Mouse (Mus musculus) hindbrain, embryonic 16.5 days (tissue): Measurements from ENCODE around the gene Trrap. TPM values are rescaled to one million over a fixed set of nuclear protein-coding genes. Genes with fewer than 3 reads are reported as not detected.

Experiments
- ATAC-seq: fragments of 200-750 bp; cut with Nextera tagmentation; 2 replicates; pipeline ENCODE4 v1.8.0; 2017; ENCODE audit warnings: moderate TSS enrichment, moderate library complexity
- H3K27ac ChIP-seq: fragments of 300-500 bp; sonication (generic); 2 replicates; pipeline ENCODE4 v1.5.1; 2014; ENCODE audit warnings: low read depth, mild to moderate bottlenecking, control low read depth, low read length, moderate library complexity
- H3K27me3 ChIP-seq: fragments of 300-500 bp; sonication (generic); replicated peaks from 2 replicates; pipeline ENCODE4 v1.6.1; 2014; ENCODE audit warnings: low read length; ENCODE audit not compliant: control insufficient read depth, insufficient read depth
- H3K36me3 ChIP-seq: fragments of 300-500 bp; sonication (generic); 2 replicates; pipeline ENCODE4 v1.6.1; 2014; ENCODE audit warnings: mild to moderate bottlenecking, low read length, moderate library complexity, mixed read lengths; ENCODE audit not compliant: control insufficient read depth, insufficient read depth
- H3K4me1 ChIP-seq: fragments of 300-500 bp; sonication (generic); 2 replicates; pipeline ENCODE4 v1.6.1; 2014; ENCODE audit warnings: low read depth, low read length; ENCODE audit not compliant: control insufficient read depth, insufficient read depth
- H3K4me2 ChIP-seq: fragments of 300-500 bp; sonication (generic); 2 replicates; pipeline ENCODE4 v1.6.1; 2014; ENCODE audit warnings: mild to moderate bottlenecking, low read length, control low read depth, moderate library complexity
- H3K4me3 ChIP-seq: fragments of 300-500 bp; sonication (generic); 2 replicates; pipeline ENCODE4 v1.5.1; 2014; ENCODE audit warnings: mild to moderate bottlenecking, low read length, control low read depth, moderate library complexity
- H3K9ac ChIP-seq: fragments of 300-500 bp; sonication (generic); 2 replicates; pipeline ENCODE4 v1.6.1; 2014; ENCODE audit warnings: low read depth, mild to moderate bottlenecking, control low read depth, low read length, moderate library complexity
- H3K9me3 ChIP-seq: fragments of 300-500 bp; sonication (generic); 2 replicates; pipeline ENCODE4 v1.6.1; 2014; ENCODE audit warnings: mild to moderate bottlenecking, low read length, moderate library complexity; ENCODE audit not compliant: control insufficient read depth
- WGBS: fragments of 180-500 bp; shearing (Covaris S2); extraction: QIAGEN DNeasy Blood & Tissue Kit; methylation state at CpG from one replicate; pipeline ENCODE4 v1.1.7; 2014; 5-methylcytosine and 5-hydroxymethylcytosine counted together
- polyA plus RNA-seq: library from polyadenylated mRNA; unstranded; fragments of >200 nt; fragmentation: Nextera tagmentation; extraction: Ambion mirVana; gene quantifications from 2 replicates; pipeline ENCODE4 v1.2.1, GENCODE M21; 2015

The Trrap gene
- polyA plus RNA-seq, 1 experiment from 2014 or later = 60.3 TPM

- Histone ChIP-seq H3K27me3 (no peaks in the 10 kb centered on the region), H3K9ac (no peak overlapping the region), H3K36me3 (peaks cover 80% of the 10 kb centered on the region), H3K4me1 (no peaks in the 10 kb centered on the region), H3K4me2 (no peak overlapping the region), H3K9me3 (no peaks in the 10 kb centered on the region), H3K27ac (no peak overlapping the region), H3K4me3 (no peak overlapping the region)
- 95% methylated on average over 8 of the region's 8 CpGs for WGBS
- ATAC-seq = no peak
These were observed 35.5 kb downstream of the Trrap start for GRCm38 (mm10) chr5:144803066-144803465.

GRCm38 (mm10) chr5:144804181-144804580 is 36.6 kb downstream of the Trrap start:
- H3K4me3 ChIP-seq = no peak overlapping the region
- H3K27ac ChIP-seq = no peak overlapping the region
- no peaks in the 10 kb centered on the region for H3K27me3 ChIP-seq
- no peaks in the 10 kb centered on the region for H3K4me1 ChIP-seq
- 93% methylated on average over 7 of the region's 7 CpGs for WGBS
- no peak overlapping the region for H3K9ac ChIP-seq
- H3K36me3 ChIP-seq = peaks cover 81% of the 10 kb centered on the region
- no peak for ATAC-seq
- no peak overlapping the region for H3K4me2 ChIP-seq
- no peaks in the 10 kb centered on the region for H3K9me3 ChIP-seq

- Histone ChIP-seq H3K4me3 (no peak overlapping the region), H3K27ac (no peak overlapping the region), H3K36me3 (peaks cover 81% of the 10 kb centered on the region), H3K9ac (no peak overlapping the region), H3K9me3 (no peaks in the 10 kb centered on the region), H3K4me1 (no peaks in the 10 kb centered on the region), H3K4me2 (no peak overlapping the region), H3K27me3 (no peaks in the 10 kb centered on the region)
- ATAC-seq = no peak
- 96% methylated on average over 10 of the region's 10 CpGs for WGBS
These were observed 39.4 kb downstream of the Trrap start for GRCm38 (mm10) chr5:144806931-144807330.

DNA sequence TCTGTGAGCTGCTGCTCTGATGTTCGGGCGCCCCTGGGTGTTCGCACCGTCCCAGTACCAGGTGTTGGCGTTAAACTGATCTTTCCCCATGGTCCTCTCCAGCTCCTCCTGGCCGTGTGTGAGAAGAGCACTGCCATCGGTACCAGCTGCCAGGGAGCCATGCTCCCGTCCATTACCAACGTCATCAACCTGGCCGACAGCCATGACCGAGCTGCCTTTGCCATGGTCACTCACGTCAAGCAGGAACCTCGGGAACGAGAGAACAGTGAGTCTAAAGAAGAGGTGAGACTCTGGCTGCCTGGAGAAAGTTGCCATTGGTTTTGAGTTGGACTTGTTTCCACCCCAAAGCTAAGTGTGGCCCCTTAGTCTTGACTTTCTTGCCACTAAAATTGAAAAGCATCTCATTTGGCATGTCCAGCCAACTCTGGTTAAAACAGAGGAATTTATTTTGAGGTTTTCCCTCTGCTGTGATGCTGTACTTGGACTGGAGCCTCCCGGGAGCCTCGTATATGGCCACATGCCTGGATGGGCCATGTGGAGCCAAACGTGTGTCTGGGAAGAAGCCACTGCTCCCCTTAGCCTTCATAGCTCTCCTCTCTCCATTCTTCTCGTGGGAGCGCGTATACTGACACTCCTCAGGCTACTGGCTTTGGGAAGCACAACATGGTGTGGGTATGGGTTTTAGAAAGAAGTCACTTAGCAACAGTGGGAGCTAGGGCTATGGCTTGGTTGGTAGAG is 61.0 kb downstream of the Trrap start:
- WGBS = 92% methylated on average over 20 of the region's 20 CpGs
- H3K9me3 ChIP-seq = no peaks in the 10 kb centered on the region
- H3K4me3 ChIP-seq = no peak overlapping the region
- no peak overlapping the region for H3K4me2 ChIP-seq
- no peak; the same call in 1 of the 2 replicates for ATAC-seq
- peaks cover 84% of the 10 kb centered on the region for H3K36me3 ChIP-seq
- H3K9ac ChIP-seq = no peak overlapping the region
- no peak overlapping the region; the same call in 1 of the 2 replicates for H3K27ac ChIP-seq
- H3K4me1 ChIP-seq = no peaks in the 10 kb centered on the region
- H3K27me3 ChIP-seq = no peaks in the 10 kb centered on the region

DNA sequence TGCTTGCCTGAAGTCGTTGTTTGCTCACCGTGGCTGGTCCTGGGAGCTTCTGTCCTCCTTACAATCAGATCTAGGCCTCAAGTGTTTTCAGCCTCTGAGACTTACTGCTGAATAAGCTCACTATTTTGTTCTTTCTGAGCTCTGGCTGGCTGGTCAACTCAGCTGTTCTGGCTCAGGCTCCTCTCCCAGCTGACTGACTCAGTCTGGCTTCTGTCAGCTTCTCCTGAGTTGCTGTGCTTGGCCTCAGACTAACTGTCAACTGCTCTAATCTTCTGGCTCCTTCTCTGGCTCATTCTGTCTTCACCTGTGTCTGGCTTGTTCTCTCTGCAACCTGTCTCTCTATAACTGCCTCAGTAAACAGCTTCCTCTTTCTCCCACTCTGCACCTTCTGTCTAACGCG is 62.1 kb downstream of the Trrap start:
- H3K27me3 ChIP-seq = no peaks in the 10 kb centered on the region
- H3K27ac ChIP-seq = no peak overlapping the region
- H3K9me3 ChIP-seq = no peaks in the 10 kb centered on the region
- 94% methylated on average over 4 of the region's 4 CpGs for WGBS
- H3K4me1 ChIP-seq = no peaks in the 10 kb centered on the region
- H3K36me3 ChIP-seq = peaks cover 83% of the 10 kb centered on the region
- no peak overlapping the region for H3K4me3 ChIP-seq
- H3K9ac ChIP-seq = no peak overlapping the region
- ATAC-seq = no peak
- H3K4me2 ChIP-seq = no peak overlapping the region

DNA sequence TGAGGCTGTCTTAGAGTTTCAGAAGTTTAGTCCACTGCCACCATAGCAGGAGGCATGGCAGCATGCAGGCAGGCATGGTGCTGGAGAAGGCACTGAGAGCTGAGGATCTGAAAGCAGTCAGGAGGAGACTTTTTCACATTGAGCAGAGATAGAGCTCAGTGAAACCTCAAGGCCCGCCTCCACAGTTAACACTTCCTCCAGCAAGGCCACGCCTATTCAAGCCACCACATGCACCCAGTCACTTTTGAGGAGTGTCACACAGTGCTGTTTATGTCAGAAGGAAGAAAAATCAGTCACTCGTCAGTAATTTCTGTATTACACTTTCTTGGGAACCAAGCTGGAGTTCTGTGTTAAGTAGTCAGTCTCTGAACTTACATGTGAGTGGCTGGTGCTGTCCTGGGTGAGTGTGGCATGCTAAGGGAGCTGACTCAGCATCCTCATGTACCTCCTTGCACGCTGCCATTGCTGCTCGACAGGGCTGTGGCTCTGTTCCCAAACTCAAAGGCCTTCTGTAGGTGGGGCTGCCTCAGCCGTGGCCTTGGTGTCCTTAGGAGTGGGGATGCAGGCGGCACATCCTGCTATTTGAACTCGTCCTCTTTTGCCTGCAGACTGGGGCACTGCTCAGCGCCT is 64.4 kb downstream of the Trrap start:
- Histone ChIP-seq H3K9me3 (no peaks in the 10 kb centered on the region), H3K4me2 (no peak overlapping the region), H3K4me1 (no peaks in the 10 kb centered on the region), H3K4me3 (no peak overlapping the region), H3K36me3 (peaks cover 80% of the 10 kb centered on the region), H3K27me3 (no peaks in the 10 kb centered on the region), H3K9ac (no peak overlapping the region), H3K27ac (no peak overlapping the region)
- 95% methylated on average over 9 of the region's 9 CpGs for WGBS
- no peak for ATAC-seq

DNA sequence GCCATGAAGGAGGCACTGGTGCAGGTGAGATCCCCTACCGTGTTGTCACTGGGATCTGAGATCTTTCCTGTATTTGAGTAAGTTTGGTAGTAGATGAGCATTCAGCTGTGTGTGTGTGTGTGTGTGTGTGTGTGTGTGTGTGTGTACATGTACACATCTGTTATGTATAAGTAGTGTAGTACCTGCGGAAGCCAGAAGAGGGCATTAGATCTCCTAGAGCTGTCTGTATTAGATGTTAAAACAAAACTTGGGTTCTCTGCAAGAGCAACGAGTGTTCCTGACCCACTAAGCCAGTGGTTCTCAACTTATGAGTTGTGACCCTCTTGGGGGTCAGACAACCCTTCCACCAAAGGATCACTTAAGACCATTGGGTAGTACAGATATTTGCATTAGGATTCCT is 68.6 kb downstream of the Trrap start:
- no peak overlapping the region for H3K4me2 ChIP-seq
- peaks cover 73% of the 10 kb centered on the region for H3K36me3 ChIP-seq
- WGBS = 89% methylated on average over 3 of the region's 3 CpGs
- no peaks in the 10 kb centered on the region for H3K9me3 ChIP-seq
- H3K27me3 ChIP-seq = no peaks in the 10 kb centered on the region
- ATAC-seq = no peak
- H3K9ac ChIP-seq = no peak overlapping the region
- no peak overlapping the region for H3K4me3 ChIP-seq
- no peaks in the 10 kb centered on the region for H3K4me1 ChIP-seq
- no peak overlapping the region for H3K27ac ChIP-seq

GRCm38 (mm10) chr5:144845352-144845751 is 77.8 kb downstream of the Trrap start:
- H3K9ac ChIP-seq = no peak overlapping the region
- no peak overlapping the region for H3K27ac ChIP-seq
- H3K9me3 ChIP-seq = no peaks in the 10 kb centered on the region
- no peaks in the 10 kb centered on the region for H3K27me3 ChIP-seq
- WGBS = 94% methylated on average over 20 of the region's 20 CpGs
- H3K4me2 ChIP-seq = no peak overlapping the region
- no peak for ATAC-seq
- no peak overlapping the region for H3K4me3 ChIP-seq
- no peaks in the 10 kb centered on the region for H3K4me1 ChIP-seq
- H3K36me3 ChIP-seq = peaks cover 83% of the 10 kb centered on the region

DNA sequence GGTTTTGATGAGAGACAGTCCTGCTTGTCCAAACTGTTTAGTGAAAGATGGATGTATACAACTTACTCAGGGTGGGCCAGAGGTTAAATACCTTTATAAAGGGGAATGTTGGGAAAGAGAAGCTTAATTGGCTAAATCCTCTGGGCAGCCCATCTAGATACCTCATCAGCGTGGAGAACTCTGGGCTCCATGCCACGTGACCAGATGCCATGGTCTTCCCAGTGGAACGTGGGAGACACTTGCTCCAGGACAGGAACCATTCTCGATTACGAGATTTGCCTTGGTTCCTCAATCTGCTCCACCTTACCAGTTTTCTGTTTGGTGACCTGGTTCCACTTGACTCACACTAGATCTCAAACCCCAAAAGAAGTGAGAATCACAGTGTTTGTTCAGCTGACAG is 81.2 kb downstream of the Trrap start:
- Histone ChIP-seq H3K4me3 (no peak overlapping the region), H3K27ac (no peak overlapping the region), H3K27me3 (no peaks in the 10 kb centered on the region), H3K9me3 (no peaks in the 10 kb centered on the region), H3K4me1 (no peaks in the 10 kb centered on the region), H3K4me2 (no peak overlapping the region), H3K9ac (no peak overlapping the region), H3K36me3 (peaks cover 83% of the 10 kb centered on the region)
- WGBS = 71% methylated on average over 5 of the region's 5 CpGs
- ATAC-seq = no peak
